Mouse (Mus musculus): ENCODE data around the gene Rps15.

The Rps15 gene

DNA sequence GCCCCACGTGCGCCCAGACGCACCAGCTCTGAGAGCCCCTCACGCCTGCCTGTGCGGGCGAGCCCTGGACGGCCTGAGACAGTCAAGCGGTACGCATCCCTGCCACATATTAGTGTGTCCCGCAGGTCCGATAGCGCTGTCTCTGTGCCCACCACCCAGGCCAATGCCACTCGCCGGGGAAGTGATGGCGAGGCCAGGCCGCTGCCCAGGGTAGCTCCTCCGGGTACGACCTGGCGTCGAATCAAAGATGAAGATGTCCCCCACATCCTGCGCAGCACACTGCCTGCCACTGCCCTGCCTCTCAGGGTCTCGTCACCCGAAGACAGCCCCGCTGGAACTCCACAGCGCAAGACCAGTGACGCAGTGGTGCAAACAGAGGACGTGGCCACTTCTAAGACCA lies 23.1 kb downstream of the Rps15 start:
- in situ Hi-C loops (cut with MboI, MseI), result no loop called here

GRCm38 (mm10) chr10:80316359-80316781 lies 24.1 kb downstream of the Rps15 start:
- in situ Hi-C loops (cut with MboI, MseI), result no loop called here

- in situ Hi-C loops (cut with MboI, MseI), result no loop called here
These were observed 24.8 kb downstream of the Rps15 start for GRCm38 (mm10) chr10:80317011-80317410.

GRCm38 (mm10) chr10:80320340-80320760 lies 28.1 kb downstream of the Rps15 start, which contains the start of gene 2310011J03Rik:
TSS of gene 2310011J03Rik (minus strand) at chr10:80320537.
- in situ Hi-C loops (cut with MboI, MseI), result no loop called here

DNA sequence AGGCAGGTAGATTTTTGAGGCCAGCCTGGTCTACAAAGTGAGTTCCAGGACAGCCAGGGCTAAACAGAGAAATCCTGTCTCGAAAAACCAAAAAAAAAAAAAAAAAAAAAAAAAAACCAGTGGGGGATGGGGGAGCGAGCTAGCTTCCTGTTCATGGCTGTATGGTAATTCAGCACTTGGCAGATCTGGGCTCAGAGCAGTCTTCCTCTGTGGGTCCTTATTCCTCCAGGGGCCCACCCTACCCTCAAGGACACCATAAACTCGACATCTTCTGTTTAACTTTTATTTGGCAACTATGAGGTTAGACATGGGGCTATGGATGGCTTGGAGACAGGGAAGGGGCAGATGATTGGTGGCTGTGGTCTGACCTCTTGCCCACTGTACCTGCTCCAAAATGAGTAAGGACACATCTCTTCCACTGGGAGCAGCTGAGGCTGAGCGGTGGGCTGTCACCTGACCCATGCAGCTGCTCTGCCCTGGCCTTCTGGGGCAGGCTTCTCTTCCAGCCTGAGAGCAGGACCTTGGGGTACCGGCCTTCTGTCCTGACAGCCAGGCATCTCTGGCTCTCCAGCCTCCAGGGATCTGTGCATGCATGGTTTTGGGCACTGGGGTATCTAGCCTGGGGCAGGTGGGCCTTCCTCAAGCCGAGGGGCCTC lies 28.9 kb downstream of the Rps15 start:
- in situ Hi-C loops (cut with MboI, MseI), result no loop called here

- in situ Hi-C loops (cut with MboI, MseI), result no loop called here
These were observed 29.7 kb downstream of the Rps15 start for GRCm38 (mm10) chr10:80321670-80322581.

DNA sequence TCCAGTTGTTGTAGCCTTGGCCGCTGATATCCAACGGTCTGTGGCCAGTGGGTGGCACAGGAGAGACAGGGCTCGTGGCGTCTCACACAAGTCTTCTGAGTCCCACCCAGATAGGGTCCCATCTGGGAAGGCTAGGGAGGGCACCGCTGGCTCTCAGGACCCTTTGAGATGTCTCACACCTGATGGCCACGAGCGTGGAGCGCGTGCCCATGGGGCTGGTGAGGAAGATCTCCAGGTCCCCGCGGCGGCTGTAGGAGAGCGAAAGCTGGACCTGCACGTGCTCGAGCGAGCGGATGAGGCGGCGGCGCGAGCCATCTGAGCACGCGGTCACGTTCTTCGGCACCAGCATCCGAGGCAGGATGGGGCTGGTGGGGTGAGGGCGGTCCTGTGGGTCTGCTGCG lies 30.6 kb downstream of the Rps15 start:
- in situ Hi-C loops (cut with MboI, MseI), result no loop called here

DNA sequence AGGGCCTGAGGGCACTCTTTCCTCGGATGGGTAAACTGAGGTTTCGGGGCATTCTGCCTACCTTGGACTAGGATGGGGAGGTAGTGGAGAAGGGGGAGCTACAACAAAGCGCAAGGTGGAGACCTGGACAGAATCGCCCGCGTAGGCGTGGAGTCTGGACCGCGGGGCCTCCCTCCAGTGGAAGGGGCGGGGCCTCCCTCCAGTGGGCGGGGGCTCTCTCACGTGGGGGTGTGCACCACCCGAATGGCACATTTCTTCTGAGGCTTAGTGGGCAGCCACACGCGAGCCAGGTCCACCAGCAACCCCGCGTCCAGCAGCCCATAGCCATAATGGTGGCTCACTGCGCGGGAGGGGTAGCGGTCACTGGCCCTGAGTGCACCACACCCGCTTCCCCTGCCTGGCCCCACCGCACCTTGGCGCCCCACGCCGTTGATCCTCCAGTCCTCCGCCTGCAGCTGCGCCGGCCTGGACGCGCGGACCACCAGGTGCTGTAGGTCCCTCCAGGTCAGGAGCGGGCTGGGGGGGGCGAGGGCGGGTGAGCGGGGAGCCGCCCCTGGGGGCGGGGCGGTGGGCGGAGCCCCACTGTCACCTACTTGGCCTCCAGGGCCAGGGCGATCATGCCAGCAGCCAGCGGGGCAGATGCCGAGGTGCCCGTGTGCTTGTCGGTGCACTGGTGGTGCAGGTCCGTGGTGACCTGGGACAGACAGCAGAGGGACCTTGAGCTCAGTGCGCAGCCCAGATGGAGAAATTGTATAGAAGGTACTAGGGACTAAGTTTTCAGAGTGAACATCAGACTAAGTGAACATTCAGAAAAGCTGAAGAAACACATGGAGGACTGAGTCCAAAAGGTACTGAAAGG lies 31.2 kb downstream of the Rps15 start:
- in situ Hi-C loops (cut with MboI, MseI), result no loop called here

DNA sequence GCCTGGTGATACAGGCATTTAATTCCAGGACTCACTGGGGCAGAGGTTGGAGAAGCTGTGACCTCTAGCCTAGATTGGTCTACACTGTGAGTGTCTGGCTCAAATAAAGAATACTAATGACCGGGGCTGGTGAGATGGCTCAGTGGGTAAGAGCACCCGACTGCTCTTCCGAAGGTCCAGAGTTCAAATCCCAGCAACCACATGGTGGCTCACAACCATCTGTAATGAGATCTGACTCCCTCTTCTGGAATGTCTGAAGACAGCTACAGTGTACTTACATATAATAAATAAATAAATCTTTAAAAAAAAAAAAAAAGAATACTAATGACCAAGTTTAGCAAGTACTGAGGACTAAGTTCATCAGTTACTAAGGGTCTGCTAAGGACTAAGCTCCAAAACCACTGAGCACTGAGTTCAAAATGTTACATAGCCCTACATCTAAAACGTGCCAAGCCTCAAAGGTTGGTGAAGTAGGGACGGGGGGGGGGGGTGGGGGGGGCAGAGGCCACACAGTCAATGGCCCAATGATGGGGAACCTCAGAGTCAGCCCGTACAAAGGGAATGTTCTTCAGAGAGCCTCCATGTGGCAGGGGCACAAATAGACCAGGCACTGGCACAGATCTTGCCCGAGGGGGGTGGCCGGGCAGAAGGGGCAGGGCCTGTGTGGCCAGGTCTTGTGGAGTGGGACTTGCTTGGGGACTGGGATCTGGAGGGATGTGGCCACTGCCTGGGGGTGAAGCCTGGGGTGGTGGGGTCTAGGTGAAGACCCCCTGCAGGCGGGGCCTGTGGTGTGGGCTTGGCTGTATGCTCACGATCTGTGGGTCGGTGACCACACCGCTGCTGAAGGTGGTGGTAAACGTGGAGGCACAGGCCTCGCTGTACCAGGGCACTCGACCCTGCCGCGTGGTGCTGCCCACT lies 32.1 kb downstream of the Rps15 start:
- in situ Hi-C loops (cut with MboI, MseI), result no loop called here

DNA sequence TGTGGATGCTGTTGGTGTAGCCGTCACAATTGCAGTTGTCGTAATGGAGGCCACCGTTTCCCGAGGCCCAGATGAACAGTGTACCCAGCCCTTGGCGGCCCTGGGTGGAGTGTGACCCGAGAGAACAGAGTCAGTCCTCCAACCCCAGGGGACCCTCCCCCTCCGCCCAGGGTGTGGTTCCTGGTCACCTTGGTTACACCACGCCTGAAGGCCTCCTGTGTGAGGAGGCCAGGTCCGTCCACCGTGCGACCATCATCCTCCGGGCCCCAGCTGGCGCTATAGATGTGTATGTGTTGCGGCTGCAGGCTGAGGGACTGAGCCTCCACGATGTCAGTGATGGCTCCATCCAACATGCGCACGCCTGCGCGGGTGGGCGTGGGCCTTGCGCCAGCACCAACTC lies 32.8 kb downstream of the Rps15 start:
- in situ Hi-C loops (cut with MboI, MseI), result no loop called here

GRCm38 (mm10) chr10:80329273-80330081 lies 37.2 kb downstream of the Rps15 start, which contains the start of the genes Pcsk4 and Reep6:
TSS of gene Pcsk4 (minus strand) at chr10:80329498.
TSS of gene Reep6 (plus strand) at chr10:80329953.
- in situ Hi-C loops (cut with MboI, MseI), result no loop called here

GRCm38 (mm10) chr10:80330084-80330483 lies 37.8 kb downstream of the Rps15 start:
- in situ Hi-C loops (cut with MboI, MseI), result no loop called here

DNA sequence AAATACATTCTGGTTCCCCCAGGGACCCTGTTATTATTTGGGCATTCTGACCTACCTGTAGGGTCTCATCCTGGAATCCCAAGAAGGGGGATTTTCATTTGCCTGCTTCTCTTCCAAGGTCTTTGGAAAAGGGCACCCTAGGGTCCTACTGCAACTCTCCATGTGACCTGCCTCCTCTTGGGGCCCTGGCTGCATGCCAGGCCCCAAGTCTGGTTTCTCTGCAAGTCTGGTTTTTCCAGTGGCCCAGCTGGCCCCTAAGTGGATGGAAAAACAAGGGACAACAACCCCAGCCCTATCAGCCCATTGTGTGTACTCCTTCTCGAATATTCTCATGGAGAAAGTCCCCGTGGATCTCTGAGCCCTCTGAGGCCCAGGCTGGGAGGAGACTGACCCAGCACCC lies 38.6 kb downstream of the Rps15 start:
- in situ Hi-C loops (cut with MboI, MseI), result no loop called here

DNA sequence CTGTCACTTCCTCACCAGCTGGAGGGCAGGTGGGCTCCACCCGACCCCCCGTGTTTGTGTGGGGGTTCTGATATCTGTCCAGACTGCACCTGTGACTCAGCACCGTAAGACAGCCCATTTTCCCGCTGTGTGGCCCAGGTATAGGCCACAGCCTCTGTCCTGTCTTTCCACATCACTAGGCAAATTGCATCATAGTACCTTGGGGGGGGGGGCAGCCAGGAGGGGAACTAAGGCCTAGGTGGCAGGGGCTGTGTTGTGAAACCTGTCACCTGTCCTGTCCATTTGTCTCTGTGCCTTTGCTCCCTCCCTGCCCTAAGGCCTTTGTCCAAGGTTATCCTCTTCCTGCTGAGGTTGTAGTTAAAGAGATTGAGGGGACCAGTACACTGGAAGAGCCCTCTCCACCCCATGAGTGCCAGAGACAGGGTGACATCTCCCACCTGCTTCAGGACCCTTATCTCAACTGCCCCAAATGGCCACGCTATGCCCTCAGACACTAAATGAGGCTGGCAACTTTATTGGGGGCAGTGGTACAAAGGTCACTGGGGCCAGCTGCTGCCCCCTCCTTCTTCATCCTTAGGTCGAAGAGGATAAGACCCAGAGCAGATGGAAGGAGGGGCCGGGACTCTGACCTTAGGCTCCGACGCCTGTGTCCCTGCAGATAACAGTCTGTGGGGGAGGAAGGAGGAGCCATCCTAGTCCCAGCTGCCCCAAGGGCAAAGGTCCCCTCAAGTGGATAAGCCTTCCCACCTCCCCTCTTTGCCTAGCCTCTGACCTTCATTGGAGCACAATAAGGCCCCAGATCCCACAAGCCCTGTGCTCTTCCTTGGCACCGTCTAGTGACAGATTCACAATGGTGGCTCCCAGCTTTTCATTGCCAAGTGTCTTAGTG lies 39.6 kb downstream of the Rps15 start:
- in situ Hi-C loops (cut with MboI, MseI), result no loop called here

GRCm38 (mm10) chr10:80332525-80332989 lies 40.3 kb downstream of the Rps15 start:
- in situ Hi-C loops (cut with MboI, MseI), result no loop called here

- in situ Hi-C loops (cut with MboI, MseI), result no loop called here
These were observed 44.0 kb downstream of the Rps15 start for GRCm38 (mm10) chr10:80336263-80336662.

GRCm38 (mm10) chr10:80339941-80340750 lies 47.9 kb downstream of the Rps15 start:
- in situ Hi-C loops (cut with MboI, MseI), result no loop called here

DNA sequence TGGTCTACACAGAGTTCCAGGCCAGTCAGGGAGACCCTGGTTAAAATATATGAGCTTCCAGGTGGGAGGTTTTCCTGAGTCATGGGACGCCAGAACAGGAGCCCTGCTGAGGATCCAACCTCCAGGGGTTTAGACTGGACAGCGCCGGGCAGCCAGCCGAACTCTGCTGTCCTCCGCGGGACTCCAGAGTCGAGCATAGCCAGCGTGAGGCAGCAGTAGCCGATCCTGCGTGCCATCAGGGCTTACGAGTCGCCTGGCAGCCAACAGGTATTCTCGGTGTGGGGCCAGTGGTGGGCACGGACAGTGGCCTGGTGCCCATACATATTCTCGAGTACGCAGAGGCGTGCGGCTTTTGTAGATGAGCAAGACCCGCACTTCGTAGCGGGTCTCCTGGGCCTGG lies 48.8 kb downstream of the Rps15 start:
- in situ Hi-C loops (cut with MboI, MseI), result no loop called here
